Mouse (Mus musculus): ENCODE measurements at regions not wholly inside any gene's neighbourhood (a gene's known extent, or its start where the extent isn't known, plus 50 kb on each side); places are given as distances from the start of the nearest gene placed in this dataset.

GRCm38 (mm10) chr3:4544730-4545129 lies 1205.9 kb upstream of the Gm8797 start:
- H3K4me1 ChIP-seq: no peaks in the 10 kb centered on the region
- H3K27ac ChIP-seq: no peak overlapping the region
- H3K27me3 ChIP-seq: no peaks in the 10 kb centered on the region
- no peak overlapping the region for H3K4me3 ChIP-seq
- H3K9me3 ChIP-seq (replicated peaks): no peaks in the 10 kb centered on the region
- no peak overlapping the region for H3K9ac ChIP-seq
- H3K4me2 ChIP-seq (replicated peaks): no peak overlapping the region
- whole genome bisulfite sequencing: 86% methylated on average over 5 of the region's 5 CpGs
- H3K36me3 ChIP-seq: no peaks in the 10 kb centered on the region
- ATAC-seq (ENCODE audit: low FRiP score): peak; percentile 46; the same call in 1 of the 2 replicates

- no peak overlapping the region for H3K4me2 ChIP-seq (replicated peaks)
- peak; percentile 90 for ATAC-seq (ENCODE audit: low FRiP score)
- no peaks in the 10 kb centered on the region for H3K27me3 ChIP-seq
- 48% methylated on average over 3 of the region's 3 CpGs for WGBS
- H3K4me1 ChIP-seq: no peaks in the 10 kb centered on the region
- no peaks in the 10 kb centered on the region for H3K9me3 ChIP-seq (replicated peaks)
- H3K27ac ChIP-seq: no peak overlapping the region
- H3K4me3 ChIP-seq: no peak overlapping the region
- no peak overlapping the region for H3K9ac ChIP-seq
- H3K36me3 ChIP-seq: no peaks in the 10 kb centered on the region
These were observed 1204.3 kb upstream of the Gm8797 start for GRCm38 (mm10) chr3:4546103-4546833.

GRCm38 (mm10) chr3:4560664-4561063 lies 1189.9 kb upstream of the Gm8797 start:
- Histone ChIP-seq H3K4me1 (no peaks in the 10 kb centered on the region), H3K4me3 (no peak overlapping the region)
- ATAC-seq (ENCODE audit: low FRiP score): no peak

GRCm38 (mm10) chr3:4582500-4582899 lies 1168.1 kb upstream of the Gm8797 start:
- WGBS: 82% methylated on average over 3 of the region's 3 CpGs
- Histone ChIP-seq H3K4me2 (replicated peaks) (no peak overlapping the region), H3K27ac (no peak overlapping the region), H3K36me3 (no peaks in the 10 kb centered on the region), H3K4me1 (no peaks in the 10 kb centered on the region), H3K9me3 (replicated peaks) (no peaks in the 10 kb centered on the region), H3K27me3 (no peaks in the 10 kb centered on the region), H3K4me3 (no peak overlapping the region), H3K9ac (no peak overlapping the region)
- no peak for ATAC-seq (ENCODE audit: low FRiP score)

More at GRCm38 (mm10) chr3:4560664-4561063, 1189.9 kb upstream of the Gm8797 start:
- Histone ChIP-seq H3K9ac (no peak overlapping the region), H3K36me3 (no peaks in the 10 kb centered on the region), H3K27me3 (no peaks in the 10 kb centered on the region), H3K27ac (no peak overlapping the region), H3K4me2 (replicated peaks) (no peak overlapping the region), H3K9me3 (replicated peaks) (no peaks in the 10 kb centered on the region)
- WGBS: 79% methylated on average over 1 of the region's 1 CpGs

- Histone ChIP-seq H3K4me1 (no peaks in the 10 kb centered on the region), H3K27me3 (no peaks in the 10 kb centered on the region), H3K27ac (no peak overlapping the region), H3K9me3 (replicated peaks) (no peaks in the 10 kb centered on the region), H3K9ac (no peak overlapping the region), H3K36me3 (no peaks in the 10 kb centered on the region), H3K4me2 (replicated peaks) (no peak overlapping the region), H3K4me3 (no peak overlapping the region)
- no peak for ATAC-seq (ENCODE audit: low FRiP score)
These were observed 1156.6 kb upstream of the Gm8797 start for GRCm38 (mm10) chr3:4593977-4594523.

GRCm38 (mm10) chr3:4594541-4594940 lies 1156.1 kb upstream of the Gm8797 start:
- no peak for ATAC-seq (ENCODE audit: low FRiP score)
- H3K27me3 ChIP-seq: no peaks in the 10 kb centered on the region
- no peaks in the 10 kb centered on the region for H3K4me1 ChIP-seq
- H3K9ac ChIP-seq: no peak overlapping the region
- no peak overlapping the region for H3K27ac ChIP-seq
- no peaks in the 10 kb centered on the region for H3K9me3 ChIP-seq (replicated peaks)
- H3K4me3 ChIP-seq: no peak overlapping the region
- WGBS: 75% methylated on average over 4 of the region's 4 CpGs
- H3K4me2 ChIP-seq (replicated peaks): no peak overlapping the region
- H3K36me3 ChIP-seq: no peaks in the 10 kb centered on the region
